Mouse (Mus musculus): Measurements from ENCODE around the gene Apobec2.

GRCm38 (mm10) chr17:48433689-48434330, 1.1 kb upstream of the Apobec2 start:
- no peak for TF ChIP-seq CTCF (IDR thresholded peaks at IDR 0.05; ENCODE audit: borderline replicate concordance, control insufficient read depth, extremely low read depth, insufficient read depth, low read length, poor library complexity)
- no peak for TF ChIP-seq POLR2A (IDR thresholded peaks at IDR 0.05; ENCODE audit: control insufficient read depth, extremely low read depth, insufficient read depth, low read length, poor library complexity)
